Mouse (Mus musculus) stomach, embryonic 14.5 days (tissue): ENCODE data around the gene Edem1. TPM values are rescaled to one million over a fixed set of nuclear protein-coding genes. Genes with fewer than 3 reads are reported as not detected.

Experiments used
- ATAC-seq: fragments of 200-750 bp; cut with Nextera tagmentation; 2 replicates; pipeline ENCODE4 v1.8.0; 2017; ENCODE audit warnings: low read depth, moderate TSS enrichment; ENCODE audit not compliant: insufficient number of reproducible peaks, insufficient read depth, low FRiP score
- H3K27ac ChIP-seq: fragments of 300-500 bp; sonication (generic); 2 replicates; pipeline ENCODE4 v1.5.1; 2014; ENCODE audit warnings: mild to moderate bottlenecking, low read length, moderate library complexity, mixed read lengths
- H3K27me3 ChIP-seq: fragments of 300-500 bp; sonication (generic); 2 replicates; pipeline ENCODE4 v1.6.1; 2014; ENCODE audit warnings: low read length, control low read depth, mixed read lengths; ENCODE audit not compliant: control insufficient read depth, insufficient read depth
- H3K36me3 ChIP-seq: fragments of 300-500 bp; sonication (generic); 2 replicates; pipeline ENCODE4 v1.6.1; 2014; ENCODE audit warnings: mild to moderate bottlenecking, control low read depth, low read length, moderate library complexity, mixed read lengths; ENCODE audit not compliant: control insufficient read depth, insufficient read depth
- H3K4me1 ChIP-seq: fragments of 300-500 bp; sonication (generic); 2 replicates; pipeline ENCODE4 v1.6.1; 2014; ENCODE audit warnings: low read length, control low read depth, mixed read lengths; ENCODE audit not compliant: control insufficient read depth, insufficient read depth
- H3K4me2 ChIP-seq: fragments of 300-500 bp; sonication (generic); replicated peaks from 2 replicates; pipeline ENCODE4 v1.6.1; 2014; ENCODE audit warnings: low read depth, low read length, control low read depth
- H3K4me3 ChIP-seq: fragments of 300-500 bp; sonication (generic); 2 replicates; pipeline ENCODE4 v1.5.1; 2014; ENCODE audit warnings: low read depth, low read length, control low read depth
- H3K9ac ChIP-seq: fragments of 300-500 bp; sonication (generic); replicated peaks from 2 replicates; pipeline ENCODE4 v1.6.1; 2014; ENCODE audit warnings: low read depth, mild to moderate bottlenecking, control low read depth, low read length, moderate library complexity, mixed read lengths
- H3K9me3 ChIP-seq: fragments of 300-500 bp; sonication (generic); 2 replicates; pipeline ENCODE4 v1.6.1; 2016; ENCODE audit warnings: low read depth, low read length, control low read depth; ENCODE audit not compliant: control insufficient read depth
- WGBS: fragments of 180-500 bp; shearing (Covaris S2); extraction: QIAGEN DNeasy Blood & Tissue Kit; methylation state at CpG from one replicate; pipeline ENCODE4 v1.1.7; 2014; 5-methylcytosine and 5-hydroxymethylcytosine counted together
- polyA plus RNA-seq: library from polyadenylated mRNA; unstranded; fragments of >200 nt; fragmentation: Nextera tagmentation; extraction: Ambion mirVana; gene quantifications from 2 replicates; pipeline ENCODE4 v1.2.1, GENCODE M21; 2014

The Edem1 gene
- polyA plus RNA-seq, 1 experiment from 2014 or later = 29.0 TPM

DNA sequence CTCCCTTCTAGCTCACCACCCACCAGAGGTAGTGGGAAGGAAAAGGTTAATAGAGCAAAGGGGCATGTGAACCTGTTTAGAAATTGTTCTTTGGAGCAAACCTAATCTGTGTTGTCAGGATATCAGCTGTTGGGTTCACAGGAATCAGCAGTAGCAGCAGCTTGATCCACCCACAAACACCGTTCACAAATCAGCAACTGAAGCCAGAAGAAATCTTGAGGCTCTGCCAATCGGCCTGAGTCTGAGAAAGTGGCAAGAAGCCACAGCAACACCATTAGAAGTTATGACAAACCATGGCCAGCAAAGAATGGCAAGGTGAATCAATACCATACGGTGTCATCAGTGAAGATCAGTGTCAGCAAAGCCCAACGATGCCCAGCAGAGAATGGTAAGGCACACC lies 42.8 kb downstream of the Edem1 start:
- WGBS = 94% methylated on average over 4 of the region's 4 CpGs
- H3K4me1 ChIP-seq = no peaks in the 10 kb centered on the region
- ATAC-seq = no peak

GRCm38 (mm10) chr6:108875344-108875743 lies 46.9 kb downstream of the Edem1 start:
- no peak for ATAC-seq
- WGBS = 66% methylated on average over 1 of the region's 1 CpGs

More for the DNA sequence above, 42.8 kb downstream of the Edem1 start:
- H3K27ac ChIP-seq = no peak overlapping the region
- H3K9ac ChIP-seq = no peak overlapping the region
- H3K9me3 ChIP-seq = no peaks in the 10 kb centered on the region
- no peak overlapping the region for H3K4me3 ChIP-seq
- H3K27me3 ChIP-seq = no peaks in the 10 kb centered on the region
- H3K36me3 ChIP-seq = no peaks in the 10 kb centered on the region
- H3K4me2 ChIP-seq = no peak overlapping the region

DNA sequence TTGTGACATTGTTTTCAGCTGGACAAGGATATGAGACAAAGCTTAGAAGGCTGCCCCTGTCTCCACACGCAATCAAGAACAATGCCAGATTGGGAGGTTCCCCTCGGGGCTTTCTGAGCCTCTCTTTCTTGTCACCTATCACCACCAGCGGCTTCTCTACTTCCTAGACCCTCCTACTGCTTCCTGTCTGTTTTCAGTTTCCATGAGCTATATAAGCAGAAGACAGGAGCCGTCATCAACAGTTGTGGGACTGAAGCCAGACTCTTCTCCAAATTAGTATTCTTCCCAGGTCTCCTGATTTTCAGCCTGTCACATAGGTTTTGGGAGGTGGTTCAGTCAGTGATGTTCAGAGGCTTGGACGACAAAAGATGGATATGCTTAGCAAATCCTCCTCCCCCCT lies 47.6 kb downstream of the Edem1 start:
- Histone ChIP-seq H3K4me1 (no peaks in the 10 kb centered on the region), H3K27me3 (no peaks in the 10 kb centered on the region), H3K4me3 (no peak overlapping the region), H3K9me3 (peaks cover under 1% of the 10 kb centered on the region; the same call in 1 of the 2 replicates), H3K4me2 (no peak overlapping the region), H3K27ac (no peak overlapping the region), H3K9ac (no peak overlapping the region), H3K36me3 (no peaks in the 10 kb centered on the region)
- 55% methylated on average over 5 of the region's 5 CpGs for WGBS
- ATAC-seq = no peak

More at GRCm38 (mm10) chr6:108875344-108875743, 46.9 kb downstream of the Edem1 start:
- H3K4me3 ChIP-seq = no peak overlapping the region
- no peak overlapping the region for H3K27ac ChIP-seq
- H3K4me1 ChIP-seq = no peaks in the 10 kb centered on the region
- no peaks in the 10 kb centered on the region for H3K36me3 ChIP-seq
- H3K27me3 ChIP-seq = no peaks in the 10 kb centered on the region
- H3K4me2 ChIP-seq = no peak overlapping the region
- H3K9me3 ChIP-seq = no peaks in the 10 kb centered on the region
- no peak overlapping the region for H3K9ac ChIP-seq

GRCm38 (mm10) chr6:108876486-108876885 lies 48.0 kb downstream of the Edem1 start:
- no peak for ATAC-seq
- Histone ChIP-seq H3K9me3 (peaks cover 3% of the 10 kb centered on the region; the same call in 1 of the 2 replicates), H3K4me2 (no peak overlapping the region), H3K36me3 (no peaks in the 10 kb centered on the region), H3K4me1 (no peaks in the 10 kb centered on the region), H3K27me3 (no peaks in the 10 kb centered on the region), H3K9ac (no peak overlapping the region), H3K27ac (no peak overlapping the region), H3K4me3 (no peak overlapping the region)
- WGBS = 51% methylated on average over 2 of the region's 2 CpGs

DNA sequence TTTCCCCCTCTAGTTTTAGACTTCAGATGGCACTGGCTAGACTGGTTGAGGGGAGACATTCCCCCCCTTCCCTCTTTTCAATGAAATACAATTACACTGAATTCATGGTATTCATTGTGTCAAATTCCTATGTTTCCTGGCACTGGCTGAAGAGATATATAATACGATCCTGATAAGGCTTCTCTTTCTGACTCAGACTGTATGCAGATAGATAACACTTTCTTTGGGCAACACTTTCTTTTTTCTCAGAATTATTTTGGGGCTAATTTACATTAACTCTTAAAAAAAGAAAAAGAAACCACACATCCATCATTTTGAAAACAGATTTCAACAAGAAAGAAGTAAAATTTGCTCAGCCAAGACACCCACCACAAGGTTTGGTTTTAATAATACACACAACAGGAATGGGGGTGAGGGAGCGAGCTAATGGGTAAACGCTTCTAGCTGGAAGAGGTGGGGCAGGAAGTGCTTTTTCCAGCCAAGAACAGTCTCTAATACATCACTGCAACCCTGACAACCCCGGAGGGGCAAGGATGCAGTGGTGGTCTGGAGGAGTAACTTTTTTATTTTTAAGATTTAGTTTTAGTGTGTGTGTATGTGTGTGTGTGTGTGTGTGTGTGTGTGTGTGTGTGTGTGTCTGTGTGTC lies 52.0 kb downstream of the Edem1 start:
- Histone ChIP-seq H3K9me3 (peaks cover 3% of the 10 kb centered on the region; the same call in 1 of the 2 replicates), H3K4me1 (no peaks in the 10 kb centered on the region), H3K4me3 (no peak overlapping the region), H3K27ac (no peak overlapping the region), H3K36me3 (no peaks in the 10 kb centered on the region), H3K27me3 (no peaks in the 10 kb centered on the region), H3K4me2 (no peak overlapping the region), H3K9ac (no peak overlapping the region)
- no peak for ATAC-seq
- 44% methylated on average over 4 of the region's 4 CpGs for WGBS

DNA sequence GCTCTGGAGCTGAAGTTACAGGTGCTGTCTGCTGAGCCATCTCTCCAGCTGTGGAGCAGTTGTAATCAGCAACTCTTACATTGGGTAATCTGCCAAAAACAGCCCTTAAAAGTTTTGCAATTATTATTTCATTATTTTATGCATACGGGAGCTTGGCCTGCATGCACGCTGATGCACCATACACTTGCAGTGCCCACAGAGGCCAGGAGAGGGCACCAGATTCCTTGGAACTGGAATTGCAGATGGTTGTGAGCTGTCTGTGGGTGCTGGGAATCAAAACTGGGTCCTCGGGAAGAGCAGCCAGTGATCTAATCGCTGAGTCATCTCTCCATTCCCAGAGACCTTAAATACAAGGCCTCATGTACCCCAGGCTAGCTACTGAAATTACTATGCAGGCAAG lies 52.6 kb downstream of the Edem1 start:
- H3K9me3 ChIP-seq = peaks cover 3% of the 10 kb centered on the region; the same call in 1 of the 2 replicates
- no peak for ATAC-seq
- H3K9ac ChIP-seq = no peak overlapping the region
- 91% methylated on average over 4 of the region's 4 CpGs for WGBS
- no peaks in the 10 kb centered on the region for H3K27me3 ChIP-seq
- H3K36me3 ChIP-seq = no peaks in the 10 kb centered on the region
- H3K4me2 ChIP-seq = no peak overlapping the region
- no peak overlapping the region for H3K27ac ChIP-seq
- no peaks in the 10 kb centered on the region for H3K4me1 ChIP-seq
- no peak overlapping the region for H3K4me3 ChIP-seq

DNA sequence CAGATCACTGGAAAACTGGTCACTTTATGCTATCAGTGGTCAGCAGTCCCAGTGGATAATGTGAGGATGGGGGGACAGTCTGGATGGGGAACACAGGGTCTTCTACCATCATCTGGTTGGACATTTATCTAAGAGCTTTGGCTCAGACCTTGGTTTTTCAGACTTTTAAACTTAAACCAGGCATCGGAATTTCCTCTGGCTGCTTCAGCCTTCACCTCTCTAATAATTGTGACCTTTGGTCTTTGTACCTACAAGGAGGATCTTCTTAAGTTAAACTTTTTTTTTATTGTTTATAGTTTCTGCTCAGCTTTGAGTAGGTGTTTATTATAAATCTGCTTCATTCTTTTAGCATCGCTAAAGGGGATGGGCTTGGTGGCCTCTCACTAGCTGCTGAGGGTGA lies 55.4 kb downstream of the Edem1 start:
- 37% methylated on average over 2 of the region's 2 CpGs for WGBS
- H3K27ac ChIP-seq = no peak overlapping the region
- no peaks in the 10 kb centered on the region for H3K27me3 ChIP-seq
- no peaks in the 10 kb centered on the region for H3K36me3 ChIP-seq
- no peaks in the 10 kb centered on the region for H3K4me1 ChIP-seq
- no peak for ATAC-seq
- no peak overlapping the region for H3K9ac ChIP-seq
- no peak overlapping the region for H3K4me3 ChIP-seq
- no peak overlapping the region for H3K4me2 ChIP-seq
- peaks cover 3% of the 10 kb centered on the region; the same call in 1 of the 2 replicates for H3K9me3 ChIP-seq

GRCm38 (mm10) chr6:108884603-108885002 lies 56.2 kb downstream of the Edem1 start:
- Histone ChIP-seq H3K27me3 (no peaks in the 10 kb centered on the region), H3K27ac (no peak overlapping the region), H3K9me3 (peaks cover 3% of the 10 kb centered on the region; the same call in 1 of the 2 replicates), H3K36me3 (no peaks in the 10 kb centered on the region), H3K4me3 (no peak overlapping the region), H3K9ac (no peak overlapping the region), H3K4me1 (no peaks in the 10 kb centered on the region), H3K4me2 (no peak overlapping the region)
- no peak for ATAC-seq
- WGBS = 68% methylated on average over 5 of the region's 5 CpGs

GRCm38 (mm10) chr6:108886346-108886745 lies 57.9 kb downstream of the Edem1 start:
- WGBS = 64% methylated on average over 4 of the region's 4 CpGs

More at GRCm38 (mm10) chr6:108886346-108886745, 57.9 kb downstream of the Edem1 start:
- no peak overlapping the region for H3K27ac ChIP-seq
- no peaks in the 10 kb centered on the region for H3K4me1 ChIP-seq
- no peak overlapping the region for H3K4me3 ChIP-seq
- H3K4me2 ChIP-seq = no peak overlapping the region
- H3K9ac ChIP-seq = no peak overlapping the region
- H3K36me3 ChIP-seq = no peaks in the 10 kb centered on the region
- no peak for ATAC-seq
- peaks cover under 1% of the 10 kb centered on the region; the same call in 1 of the 2 replicates for H3K9me3 ChIP-seq
- no peaks in the 10 kb centered on the region for H3K27me3 ChIP-seq
